Mouse (Mus musculus): ENCODE results near the gene D630036H23Rik. TPM values are rescaled to one million over a fixed set of nuclear protein-coding genes. Genes with fewer than 3 reads are reported as not detected.

Gene D630036H23Rik
- polyA plus RNA-seq, 1 experiment from 2014 or later: 0.58 TPM

GRCm38 (mm10) chr12:36360693-36361092, 21.3 kb downstream of the D630036H23Rik start:
- Histone ChIP-seq H3K27me3 (ENCODE audit: low read depth, poor library complexity, severe bottlenecking) (no peaks in the 10 kb centered on the region), H3K4me1 (no peaks in the 10 kb centered on the region), H3K36me3 (no peaks in the 10 kb centered on the region), H3K27ac (replicated peaks) (no peak overlapping the region), H3K4me3 (no peak overlapping the region), H3K9me3 (replicated peaks) (no peaks in the 10 kb centered on the region)
- 90% methylated on average over 5 of the region's 5 CpGs for WGBS
- no peak for DNase-seq (ENCODE audit: low spot score)

GRCm38 (mm10) chr12:36360064-36360463, 21.9 kb downstream of the D630036H23Rik start:
- no peaks in the 10 kb centered on the region for H3K4me1 ChIP-seq
- no peak overlapping the region for H3K27ac ChIP-seq (replicated peaks)
- H3K36me3 ChIP-seq: no peaks in the 10 kb centered on the region
- WGBS: 89% methylated on average over 3 of the region's 3 CpGs
- no peak for DNase-seq (ENCODE audit: low spot score)
- H3K4me3 ChIP-seq: no peak overlapping the region
- H3K27me3 ChIP-seq (ENCODE audit: low read depth, poor library complexity, severe bottlenecking): no peaks in the 10 kb centered on the region
- no peaks in the 10 kb centered on the region for H3K9me3 ChIP-seq (replicated peaks)

GRCm38 (mm10) chr12:36344131-36344530, 37.9 kb downstream of the D630036H23Rik start:
- H3K27ac ChIP-seq (replicated peaks): no peak overlapping the region
- no peaks in the 10 kb centered on the region for H3K9me3 ChIP-seq (replicated peaks)
- WGBS: 79% methylated on average over 4 of the region's 4 CpGs
- no peaks in the 10 kb centered on the region for H3K27me3 ChIP-seq (ENCODE audit: low read depth, poor library complexity, severe bottlenecking)
- H3K4me1 ChIP-seq: no peaks in the 10 kb centered on the region
- no peaks in the 10 kb centered on the region for H3K36me3 ChIP-seq
- DNase-seq (ENCODE audit: low spot score): no peak
- H3K4me3 ChIP-seq: no peak overlapping the region

GRCm38 (mm10) chr12:36333837-36334281, 48.1 kb downstream of the D630036H23Rik start:
- no peaks in the 10 kb centered on the region for H3K27me3 ChIP-seq (ENCODE audit: low read depth, poor library complexity, severe bottlenecking)
- no peaks in the 10 kb centered on the region for H3K36me3 ChIP-seq
- no peak overlapping the region for H3K4me3 ChIP-seq
- H3K4me1 ChIP-seq: no peaks in the 10 kb centered on the region
- no peak overlapping the region for H3K27ac ChIP-seq (replicated peaks)
- DNase-seq (ENCODE audit: low spot score): no peak
- 85% methylated on average over 9 of the region's 9 CpGs for WGBS
- no peaks in the 10 kb centered on the region for H3K9me3 ChIP-seq (replicated peaks)

- 94% methylated on average over 1 of the region's 1 CpGs for WGBS
- Histone ChIP-seq H3K27me3 (ENCODE audit: low read depth, poor library complexity, severe bottlenecking) (no peaks in the 10 kb centered on the region), H3K9me3 (replicated peaks) (no peaks in the 10 kb centered on the region), H3K36me3 (no peaks in the 10 kb centered on the region), H3K27ac (replicated peaks) (no peak overlapping the region), H3K4me3 (no peak overlapping the region), H3K4me1 (no peaks in the 10 kb centered on the region)
- no peak for DNase-seq (ENCODE audit: low spot score)
Observed at GRCm38 (mm10) chr12:36332676-36333075, 49.3 kb downstream of the D630036H23Rik start.

Other genes starting within 250 kb of the D630036H23Rik start
- gene Ankmy2, start 225.1 kb downstream of the D630036H23Rik start, polyA plus RNA-seq (2016; fragmentation: Nextera tagmentation; extraction: Ambion mirVana): 21.1 and 22.0 TPM in 2 replicates
- gene Bzw2, start 224.1 kb downstream of the D630036H23Rik start, polyA plus RNA-seq (2016; fragmentation: Nextera tagmentation; extraction: Ambion mirVana): 244 and 258 TPM in 2 replicates
- gene Lrrc72, start 128.8 kb downstream of the D630036H23Rik start, polyA plus RNA-seq (2016; fragmentation: Nextera tagmentation; extraction: Ambion mirVana): not detected in 2 replicates
- 11.6 and 14.3 TPM in 2 replicates for gene Sostdc1, start 68.0 kb downstream of the D630036H23Rik start, polyA plus RNA-seq (2016; fragmentation: Nextera tagmentation; extraction: Ambion mirVana)
- gene Ispd, start 731 bp downstream of the D630036H23Rik start, polyA plus RNA-seq (2016; fragmentation: Nextera tagmentation; extraction: Ambion mirVana): 7.2 and 9.2 TPM in 2 replicates

Measured in midbrain, embryonic 10.5 days (tissue).